Mouse (Mus musculus) left cerebral cortex, postnatal 25 days (tissue): ENCODE results near the gene Crispld2. TPM values are rescaled to one million over a fixed set of nuclear protein-coding genes. Genes with fewer than 3 reads are reported as not detected.

Source experiments
- DNase-seq, 2 experiments: peaks; one replicate each; pipeline ENCODE4 v3.0.0; 2022; ENCODE audit warnings: low spot score in 2 of 2, mixed read lengths in 1 of 2
- intact Hi-C: fragments of 180-260 bp; cut with DNase I; formaldehyde crosslinking; loops from one replicate; pipeline ENCODE4 v1.15.1; 2025
- total RNA-seq, 2 experiments: library from RNA; stranded (reverse); gene quantifications; 2 replicates each; pipeline ENCODE4 v1.2.3; 2021

Gene Crispld2
- total RNA-seq, 2 experiments from 2014 or later, result 2.1 to 2.5 TPM

- DNase-seq, result no peak
- intact Hi-C loops, result no loop called here
Observed at GRCm38 (mm10) chr8:120051908-120052307, 59.7 kb downstream of the Crispld2 start.

DNA sequence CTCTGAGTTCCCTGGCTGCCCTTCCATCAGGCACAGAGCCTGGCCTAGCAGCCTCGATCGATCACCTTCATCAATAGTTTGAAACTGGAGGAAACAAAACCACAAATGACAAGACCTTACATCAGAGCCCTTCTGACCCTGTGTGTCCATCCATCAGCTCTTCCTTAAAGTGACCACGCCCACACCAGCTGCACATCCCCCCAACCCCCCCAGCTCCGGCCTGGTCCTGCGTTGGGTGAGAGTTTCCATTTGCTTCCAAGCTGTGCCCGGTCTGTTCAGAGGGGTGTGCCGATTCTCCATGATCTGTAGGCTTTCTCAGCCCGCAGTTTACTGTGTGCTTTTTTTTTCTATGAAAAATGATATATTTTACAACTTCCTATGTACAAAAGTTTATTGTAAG lies 60.1 kb downstream of the Crispld2 start:
- DNase-seq, result no peak
- intact Hi-C loops, result no loop called here

- DNase-seq, result no peak
- intact Hi-C loops, result no loop called here
Observed at GRCm38 (mm10) chr8:120054833-120055232, 62.6 kb downstream of the Crispld2 start.

DNA sequence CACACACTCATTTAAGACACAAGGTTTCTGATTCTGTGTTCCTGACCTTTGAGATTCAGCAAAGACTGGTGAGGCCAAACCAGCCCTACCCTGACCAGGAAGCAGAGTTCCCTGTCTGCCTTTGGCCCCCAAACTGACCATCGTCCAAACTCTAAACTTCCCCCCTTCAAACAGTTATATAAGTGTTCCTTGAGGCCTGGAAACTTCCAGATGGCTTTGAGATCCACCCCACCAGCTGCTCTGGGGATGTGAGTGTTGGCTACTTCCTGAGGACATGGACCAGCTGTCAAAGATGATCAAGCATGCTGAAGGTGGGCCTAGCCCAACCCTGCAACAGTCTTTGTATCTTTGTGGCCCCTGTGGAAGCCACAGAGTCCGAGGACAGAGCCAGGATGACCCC lies 64.8 kb downstream of the Crispld2 start:
- DNase-seq, result no peak
- intact Hi-C loops, result no loop called here

- DNase-seq, result no peak
- intact Hi-C loops, result no loop called here
Observed at GRCm38 (mm10) chr8:120062742-120063141, 70.5 kb downstream of the Crispld2 start.

- DNase-seq, result no peak
- intact Hi-C loops, result no loop called here
Observed at GRCm38 (mm10) chr8:120063326-120063725, 71.1 kb downstream of the Crispld2 start.

DNA sequence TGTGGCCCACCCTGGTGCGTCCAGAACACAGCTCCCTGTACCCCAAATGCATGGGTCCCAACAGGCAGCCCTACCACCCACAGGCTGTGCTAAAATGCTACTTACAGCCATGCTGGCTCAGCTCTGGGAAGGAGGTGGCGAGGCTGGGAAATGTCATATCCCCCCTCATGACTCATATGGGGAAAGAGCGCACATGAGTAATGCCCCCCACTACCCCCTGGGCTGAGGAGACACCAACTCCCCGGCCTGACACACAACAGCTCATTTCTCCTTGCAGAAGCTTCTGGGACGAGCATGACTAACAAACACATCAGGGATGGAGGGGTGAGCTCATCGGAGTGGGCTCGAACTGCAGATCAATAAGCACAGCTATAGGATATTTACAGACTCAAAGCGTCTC lies 73.4 kb downstream of the Crispld2 start:
- intact Hi-C loops, result no loop called here
- no peak for DNase-seq

GRCm38 (mm10) chr8:120066226-120066625 lies 74.0 kb downstream of the Crispld2 start:
- intact Hi-C loops, result no loop called here
- no peak for DNase-seq

GRCm38 (mm10) chr8:120067936-120068668 lies 75.9 kb downstream of the Crispld2 start:
- intact Hi-C loops, result no loop called here
- DNase-seq, result no peak

GRCm38 (mm10) chr8:120071684-120072083 lies 79.4 kb downstream of the Crispld2 start:
- DNase-seq, result peak; percentile 81 to 82
- intact Hi-C loops, result loop anchor here (1.0 to 5.0 kb wide), 3 partner anchors 79 to 209 kb away; partner anchors contain the start of genes Crispld2 and Klhl36

DNA sequence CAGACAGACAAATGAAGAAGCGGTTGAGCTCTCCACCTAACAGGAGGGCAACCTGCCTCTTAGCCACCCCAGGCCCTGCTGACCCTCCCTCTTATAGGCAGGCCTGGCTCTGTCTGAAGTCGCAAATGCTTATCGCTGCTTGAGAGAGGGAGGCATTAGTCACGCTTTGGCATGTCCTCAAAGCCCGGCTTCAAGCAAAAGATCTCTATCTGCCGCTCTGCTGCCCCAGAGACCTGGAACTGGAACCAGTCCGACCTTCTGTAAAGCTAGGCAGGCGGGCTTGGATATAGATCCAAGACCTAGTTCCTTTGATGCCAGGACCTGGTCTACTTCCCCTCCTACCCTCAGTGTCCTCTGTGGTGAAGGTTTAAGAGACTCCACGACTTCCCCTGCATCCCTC lies 80.0 kb downstream of the Crispld2 start:
- intact Hi-C loops, result loop anchor here (1.0 to 5.0 kb wide), 3 partner anchors 80 to 210 kb away; partner anchors contain the start of genes Crispld2 and Klhl36
- no peak for DNase-seq

DNA sequence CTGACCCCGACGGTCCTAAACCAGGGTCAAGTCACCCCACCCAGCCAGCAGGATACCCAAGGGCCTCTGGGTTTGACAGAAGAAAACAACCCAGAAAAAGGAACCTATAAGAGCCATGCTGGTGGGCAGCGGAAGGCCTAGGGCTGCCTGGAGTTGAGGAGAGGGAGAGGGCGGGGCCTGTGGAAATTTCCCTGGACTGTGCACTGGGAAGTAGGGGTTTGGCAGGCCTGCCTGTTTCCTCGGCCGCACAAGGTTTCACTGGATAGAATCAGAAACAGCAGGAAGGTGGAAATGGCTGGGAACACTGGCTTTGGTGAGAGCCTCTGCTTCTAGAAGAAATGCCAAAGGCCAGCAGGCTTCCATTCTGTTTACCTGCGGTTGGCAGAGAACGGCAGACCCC lies 80.6 kb downstream of the Crispld2 start:
- intact Hi-C loops, result loop anchor here (1.0 to 5.0 kb wide), 3 partner anchors 81 to 211 kb away; partner anchors contain the start of genes Crispld2 and Klhl36
- DNase-seq, result no peak

- intact Hi-C loops, result loop anchor here (5.0 kb wide), 2 partner anchors 82 to 212 kb away; partner anchors contain the start of genes Crispld2 and Klhl36
- DNase-seq, result no peak
Observed at GRCm38 (mm10) chr8:120074516-120074915, 82.3 kb downstream of the Crispld2 start.

DNA sequence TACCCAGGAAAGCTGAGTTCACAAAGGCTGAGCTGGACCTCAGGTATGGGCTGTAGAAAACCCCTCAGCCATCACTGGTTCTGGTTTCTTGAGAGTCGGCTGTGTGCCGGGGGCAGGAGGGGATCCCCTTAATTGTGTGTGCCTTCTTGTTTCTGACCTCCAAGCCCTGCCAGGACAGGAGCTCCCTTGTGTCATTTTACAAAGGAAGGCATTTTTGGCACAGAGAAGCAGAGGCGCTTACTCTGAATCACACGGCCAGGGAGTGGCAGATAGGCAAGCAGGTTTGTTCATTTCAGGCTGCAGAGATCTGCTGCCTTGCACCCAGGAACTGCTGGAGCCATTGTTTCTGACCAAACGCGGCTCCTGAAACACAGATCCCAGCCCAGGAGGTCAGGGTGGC lies 83.1 kb downstream of the Crispld2 start:
- DNase-seq, result no peak
- intact Hi-C loops, result no loop called here

DNA sequence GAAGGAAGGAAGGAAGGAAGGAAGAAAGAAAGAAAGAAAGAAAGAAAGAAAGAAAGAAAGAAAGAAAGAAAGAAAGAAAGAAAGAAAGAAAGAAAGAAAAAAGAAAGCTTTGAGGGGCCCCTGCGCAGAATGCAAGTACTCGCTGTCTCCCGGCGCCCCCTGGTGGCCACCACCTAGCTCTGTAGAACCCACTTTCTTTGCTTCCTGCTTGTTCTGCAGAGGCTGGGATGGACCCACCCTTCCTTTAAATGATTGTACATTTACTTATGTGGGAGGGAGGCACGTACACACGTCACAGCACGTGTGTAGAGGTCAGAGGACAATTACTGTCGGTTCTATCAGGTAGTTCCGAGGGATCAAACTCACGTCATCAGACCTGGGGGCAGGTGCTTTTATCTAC lies 85.8 kb downstream of the Crispld2 start:
- intact Hi-C loops, result loop anchor here (1.0 kb wide), 1 partner anchor 134 kb away; no protein-coding TSS in a partner anchor

GRCm38 (mm10) chr8:120079361-120079760 lies 87.1 kb downstream of the Crispld2 start:
- DNase-seq, result no peak
- intact Hi-C loops, result no loop called here

More for the DNA sequence above, 85.8 kb downstream of the Crispld2 start:
- peak; percentile 75 to 81 for DNase-seq

- intact Hi-C loops, result no loop called here
- DNase-seq, result peak in 1 of 2 experiments; percentile 30
Observed at GRCm38 (mm10) chr8:120083261-120083660, 91.0 kb downstream of the Crispld2 start.

DNA sequence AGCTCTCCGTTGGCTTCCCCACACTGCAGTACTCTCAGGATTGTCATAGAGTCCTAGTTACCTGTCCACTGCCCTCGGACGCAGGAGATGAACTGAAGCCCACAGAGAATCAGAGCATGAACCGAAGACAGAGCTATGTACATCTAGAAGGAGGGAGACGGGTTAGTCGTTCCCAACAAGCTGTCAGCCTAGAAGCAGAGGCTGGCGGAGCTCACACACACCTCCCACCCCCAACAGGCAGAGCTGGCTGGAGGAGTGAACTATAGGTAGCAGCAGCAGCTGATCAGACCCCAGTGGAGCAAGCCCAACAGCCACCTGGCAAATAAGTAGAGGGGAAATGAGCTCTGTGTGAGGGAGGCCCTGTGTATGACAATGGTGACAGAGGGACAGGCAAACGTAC lies 92.5 kb downstream of the Crispld2 start:
- intact Hi-C loops, result no loop called here
- DNase-seq, result peak in 1 of 2 experiments; percentile 57

DNA sequence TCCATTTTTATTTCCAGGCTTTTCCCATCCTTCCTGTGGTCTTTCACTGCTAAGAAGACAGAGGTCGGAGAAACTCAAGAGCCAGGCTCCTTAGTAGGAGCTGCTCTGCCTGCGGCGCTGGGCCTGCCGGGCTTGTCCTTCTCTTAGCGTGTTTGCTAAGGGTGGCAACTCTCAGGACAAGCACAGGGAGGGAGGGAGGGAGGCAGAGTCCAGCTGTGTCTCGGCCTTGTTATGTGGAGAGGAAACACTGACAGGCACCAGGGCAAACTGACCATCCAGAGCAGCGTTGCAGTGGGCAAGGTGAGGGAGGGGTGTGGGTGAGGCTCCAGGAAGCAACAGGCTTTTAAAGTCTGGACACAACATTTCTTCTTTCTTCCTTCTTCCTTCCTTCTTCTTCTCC lies 97.3 kb downstream of the Crispld2 start:
- intact Hi-C loops, result no loop called here
- DNase-seq, result no peak

DNA sequence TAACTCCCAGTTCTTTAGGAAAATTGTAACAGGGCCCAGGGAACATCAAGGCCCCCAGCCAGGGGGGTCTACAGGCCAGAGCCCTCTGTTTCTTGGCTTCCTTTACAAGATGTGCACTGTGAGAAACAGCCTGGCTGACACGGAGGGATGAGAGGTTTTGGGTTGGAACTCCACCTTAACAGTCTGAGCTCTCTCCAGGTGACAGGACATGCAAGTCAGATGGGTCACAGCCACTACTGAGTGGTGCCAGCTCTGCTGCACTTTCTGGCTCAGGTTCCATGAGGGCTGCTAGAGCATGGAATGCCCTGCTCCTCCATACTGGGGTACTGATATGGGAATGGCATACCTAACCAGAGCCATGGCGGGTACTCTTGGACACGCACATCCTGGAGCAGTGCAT lies 98.8 kb downstream of the Crispld2 start:
- no peak for DNase-seq
- intact Hi-C loops, result no loop called here

GRCm38 (mm10) chr8:120093103-120093502 lies 100.9 kb downstream of the Crispld2 start:
- no peak for DNase-seq
- intact Hi-C loops, result no loop called here
